Comparison of ENCODE assay signal across 9 mouse cellular contexts in the genomic region with DNA sequence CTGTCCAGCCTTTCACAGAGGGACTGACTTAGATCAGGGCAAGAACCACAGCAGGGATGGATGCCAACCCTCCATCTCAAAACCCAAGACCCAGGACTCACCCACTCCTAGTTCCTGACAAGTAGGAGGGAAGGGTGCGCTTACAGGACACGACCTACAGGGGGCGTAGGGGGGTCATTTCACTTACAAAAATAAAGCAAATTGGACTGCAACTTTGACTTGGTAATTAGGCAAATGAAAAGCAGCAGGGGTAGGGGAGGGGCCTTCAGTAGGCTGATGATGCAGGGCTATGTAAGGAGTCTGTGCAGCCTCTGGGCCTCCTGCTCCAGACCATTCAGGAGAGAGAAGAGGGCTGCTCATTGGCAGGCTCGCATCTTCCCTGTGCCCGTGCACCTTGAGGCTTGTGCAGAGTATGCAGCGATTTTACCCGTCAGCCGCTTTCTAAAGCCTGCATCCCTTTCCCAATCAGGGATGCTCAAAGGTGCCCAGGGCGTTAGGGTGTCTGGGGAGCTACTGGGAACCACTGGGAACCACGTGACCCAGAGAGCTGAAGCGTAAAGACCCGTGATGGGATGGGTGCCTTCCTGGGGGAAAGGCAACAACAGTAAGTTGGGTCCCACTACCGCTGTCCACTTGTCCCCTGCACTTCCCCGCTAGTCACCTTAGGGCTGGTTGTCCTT. TPM values are rescaled to one million over a fixed set of nuclear protein-coding genes. Genes with fewer than 3 reads are reported as not detected.
DNase-seq lines count a peak whose midpoint lies in the region; ATAC-seq and TF ChIP-seq lines count a peak whose summit lies in the region.
"Had no signal": no experiment of that assay in that cellular context is flagged by ENCODE, and none has a peak within 500 bp of the region (broad histone marks: within the 10 kb centered on the region; RNA-seq: fewer than 3 reads in every experiment).

No protein-coding gene starts in this region.

- H3K9ac ChIP-seq in heart, adult 2 months (ENCODE audit: low read depth, low read length), result no peak overlapping the region
- H3K9ac ChIP-seq in forebrain, embryonic 15.5 days (replicated peaks), result no peak overlapping the region

- no peak for TF ChIP-seq EP300 in heart, adult 2 months (IDR thresholded peaks at IDR 0.05; ENCODE audit: insufficient read depth, low read depth, low read length)

- no peak for TF ChIP-seq POLR2A in heart, adult 2 months (IDR thresholded peaks at IDR 0.05; ENCODE audit: insufficient read depth, low read depth, low read length)
- no peak for TF ChIP-seq POLR2A in small intestine, adult 2 months (IDR thresholded peaks at IDR 0.05; ENCODE audit: low read depth, low read length)

- H3K4me1 ChIP-seq in heart, adult 2 months (ENCODE audit: control insufficient read depth, insufficient read depth, low read length), result no peaks in the 10 kb centered on the region
- peaks cover 46% of the 10 kb centered on the region for H3K4me1 ChIP-seq in heart, embryonic 10.5 days
- H3K4me1 ChIP-seq in forebrain, embryonic 15.5 days, result peaks cover 53% of the 10 kb centered on the region
- peaks cover 3% of the 10 kb centered on the region for H3K4me1 ChIP-seq in small intestine, adult 2 months (ENCODE audit: control insufficient read depth, insufficient read depth, insufficient read length, low read length)

- no peaks in the 10 kb centered on the region for H3K36me3 ChIP-seq in heart, adult 2 months (ENCODE audit: control insufficient read depth, insufficient read depth, low read length)
- H3K36me3 ChIP-seq in heart, embryonic 10.5 days, result peaks cover 37% of the 10 kb centered on the region
- peaks cover 15% of the 10 kb centered on the region for H3K36me3 ChIP-seq in forebrain, embryonic 15.5 days
- peaks cover 2% of the 10 kb centered on the region; the same call in 1 of the 2 replicates for H3K36me3 ChIP-seq in small intestine, adult 2 months (ENCODE audit: control insufficient read depth, insufficient read depth, low read length)

- WGBS in heart, adult 2 months, result 74% methylated on average over 14 of the region's 14 CpGs
- 48% methylated on average over 14 of the region's 14 CpGs for WGBS in heart, embryonic 10.5 days
- 51% methylated on average over 14 of the region's 14 CpGs for WGBS in forebrain, embryonic 15.5 days
- WGBS in small intestine, adult 2 months, result 74% methylated on average over 14 of the region's 14 CpGs

- H3K27ac ChIP-seq in heart, adult 2 months, result no peak overlapping the region
- no peak overlapping the region for H3K27ac ChIP-seq in heart, embryonic 10.5 days
- peak overlapping the region; percentile 38 for H3K27ac ChIP-seq in forebrain, embryonic 15.5 days (replicated peaks)
- no peak overlapping the region for H3K27ac ChIP-seq in small intestine, adult 2 months (ENCODE audit: insufficient read depth, low read depth, low read length)
- H3K27ac ChIP-seq: heart, embryonic 15.5 days had no signal

- H3K4me3 ChIP-seq in heart, adult 2 months, result no peak overlapping the region
- H3K4me3 ChIP-seq in heart, embryonic 10.5 days, result no peak overlapping the region
- no peak overlapping the region for H3K4me3 ChIP-seq in forebrain, embryonic 15.5 days
- no peak overlapping the region for H3K4me3 ChIP-seq in small intestine, adult 2 months (ENCODE audit: low read depth, low read length)
- H3K4me3 ChIP-seq: heart, embryonic 15.5 days had no signal

- intact Hi-C loops in heart, adult 2 months (cut with DNase I), result no loop called here

- DNase-seq in heart, adult 2 months, result no peak
- no peak for DNase-seq in heart, embryonic 10.5 days (ENCODE audit: low spot score)
- peak; percentile 43 for DNase-seq in thymus, postnatal 0 days (ENCODE audit: low spot score)
- no peak for DNase-seq in thymus, postnatal 10 days (ENCODE audit: low spot score in 2 of 2)
- no peak for DNase-seq in right cerebral cortex, adult 2 months (ENCODE audit: low spot score in 2 of 2)
- no peak for DNase-seq in spleen, adult 18-20 months

- no peaks in the 10 kb centered on the region for H3K9me3 ChIP-seq in heart, embryonic 10.5 days
- no peaks in the 10 kb centered on the region for H3K9me3 ChIP-seq in forebrain, embryonic 15.5 days
- H3K9me3 ChIP-seq: heart, embryonic 15.5 days had no signal

- no peaks in the 10 kb centered on the region for H3K79me2 ChIP-seq in heart, adult 2 months (replicated peaks; ENCODE audit: control insufficient read depth, insufficient read depth, low read length)

- H3K4me2 ChIP-seq in forebrain, embryonic 15.5 days (replicated peaks), result no peak overlapping the region
- H3K4me2 ChIP-seq: heart, embryonic 15.5 days had no signal

- H3K27me3 ChIP-seq in heart, adult 2 months (ENCODE audit: control insufficient read depth, insufficient read depth, low read length), result no peaks in the 10 kb centered on the region
- H3K27me3 ChIP-seq in heart, embryonic 10.5 days (ENCODE audit: insufficient read depth, poor library complexity, severe bottlenecking), result 0 out of 2 replicates have a peak, but pooled peaks cover 4% of the 10 kb centered on the region
- H3K27me3 ChIP-seq in forebrain, embryonic 15.5 days, result no peaks in the 10 kb centered on the region
- H3K27me3 ChIP-seq in small intestine, adult 2 months (ENCODE audit: control insufficient read depth, insufficient read depth, low read length), result no peaks in the 10 kb centered on the region
- H3K27me3 ChIP-seq: heart, embryonic 15.5 days had no signal

- ATAC-seq in forebrain, embryonic 15.5 days (replicated peaks), result no peak; the same call in 1 of the 2 replicates

- TF ChIP-seq CTCF in heart, adult 2 months (IDR thresholded peaks at IDR 0.05), result peak; percentile 75
- peak; percentile 53; the same call in 1 of the 2 replicates for TF ChIP-seq CTCF in small intestine, adult 2 months (IDR thresholded peaks at IDR 0.05; ENCODE audit: extremely low read depth, insufficient read length, insufficient replicate concordance, low read depth, low read length)

RNA-seq across cellular contexts. Expression of gene Npcd, which starts 8.8 kb away (rescaled TPM):
- under 1 TPM; 0.29 to 0.30 TPM for total RNA-seq in heart, adult 2 months (2021)
- polyA plus RNA-seq in heart, adult 2 months (2012; rRNA removed), result 0.31 TPM in 1 of 2 replicates, not detected in the other
- polyA plus RNA-seq in heart, embryonic 10.5 days (2016; fragmentation: Nextera tagmentation; extraction: Ambion mirVana), result not detected in 2 replicates
- not detected in 2 replicates for polyA plus RNA-seq in thymus, postnatal 0 days (2015; fragmentation: Nextera tagmentation; extraction: Ambion mirVana)
- polyA plus RNA-seq in forebrain, embryonic 15.5 days (2015; fragmentation: Nextera tagmentation; extraction: Ambion mirVana), result 0.46 TPM in 1 of 2 replicates, not detected in the other
- 0.23 and 0.63 TPM in 2 replicates for polyA plus RNA-seq in small intestine, adult 2 months (2012; rRNA removed)
- polyA plus RNA-seq: heart, embryonic 15.5 days had no signal

RNA-seq across cellular contexts. Expression of gene Cbx6, which starts 9.2 kb away (rescaled TPM):
- 10 to 100 TPM; 21.1 to 21.3 TPM for total RNA-seq in heart, adult 2 months (2021)
- 22.9 and 24.1 TPM in 2 replicates for polyA plus RNA-seq in heart, adult 2 months (2012; rRNA removed)
- polyA plus RNA-seq in heart, embryonic 10.5 days (2016; fragmentation: Nextera tagmentation; extraction: Ambion mirVana), result 18.9 and 27.1 TPM in 2 replicates
- polyA plus RNA-seq in thymus, postnatal 0 days (2015; fragmentation: Nextera tagmentation; extraction: Ambion mirVana), result 54.9 and 55.9 TPM in 2 replicates
- polyA plus RNA-seq in forebrain, embryonic 15.5 days (2015; fragmentation: Nextera tagmentation; extraction: Ambion mirVana), result 50.1 and 52.7 TPM in 2 replicates
- 11.1 and 19.9 TPM in 2 replicates for polyA plus RNA-seq in small intestine, adult 2 months (2012; rRNA removed)

RNA-seq across cellular contexts. Expression of gene Nptxr, which starts 20.7 kb away (rescaled TPM):
- 1 to 10 TPM; 1.5 to 1.7 TPM for total RNA-seq in heart, adult 2 months (2021)
- polyA plus RNA-seq in heart, adult 2 months (2012; rRNA removed), result 1.3 and 1.6 TPM in 2 replicates
- 1.1 and 1.2 TPM in 2 replicates for polyA plus RNA-seq in heart, embryonic 10.5 days (2016; fragmentation: Nextera tagmentation; extraction: Ambion mirVana)
- 2.0 and 2.3 TPM in 2 replicates for polyA plus RNA-seq in thymus, postnatal 0 days (2015; fragmentation: Nextera tagmentation; extraction: Ambion mirVana)
- 19.4 and 19.5 TPM in 2 replicates for polyA plus RNA-seq in forebrain, embryonic 15.5 days (2015; fragmentation: Nextera tagmentation; extraction: Ambion mirVana)
- polyA plus RNA-seq in small intestine, adult 2 months (2012; rRNA removed), result 1.0 and 1.3 TPM in 2 replicates

RNA-seq across cellular contexts. Expression of gene Dnal4, which starts 47.6 kb away (rescaled TPM):
- 10 to 100 TPM; 19.3 to 21.7 TPM for total RNA-seq in heart, adult 2 months (2021)
- 43.0 and 46.8 TPM in 2 replicates for polyA plus RNA-seq in heart, adult 2 months (2012; rRNA removed)
- 37.3 and 48.0 TPM in 2 replicates for polyA plus RNA-seq in heart, embryonic 10.5 days (2016; fragmentation: Nextera tagmentation; extraction: Ambion mirVana)
- polyA plus RNA-seq in thymus, postnatal 0 days (2015; fragmentation: Nextera tagmentation; extraction: Ambion mirVana), result 39.6 and 42.7 TPM in 2 replicates
- polyA plus RNA-seq in forebrain, embryonic 15.5 days (2015; fragmentation: Nextera tagmentation; extraction: Ambion mirVana), result 94.8 and 99.9 TPM in 2 replicates
- 8.6 and 18.7 TPM in 2 replicates for polyA plus RNA-seq in small intestine, adult 2 months (2012; rRNA removed)
